Mouse (Mus musculus) liver, adult 2 months (tissue): ENCODE data around the gene Kif13a.

ENCODE experiments used
- CTCF ChIP-seq: fragments of 200-500 bp; IDR thresholded peaks from 2 replicates; pipeline ENCODE4 v1.5.1; 2011; ENCODE audit warnings: low read depth, low read length, control low read depth
- POLR2A ChIP-seq: fragments of 200-500 bp; IDR thresholded peaks from 2 replicates; pipeline ENCODE4 v1.6.1; 2011; ENCODE audit warnings: low read length, control low read depth; ENCODE audit not compliant: insufficient read depth; ENCODE audit errors: extremely low read depth

GRCm38 (mm10) chr13:46819729-46820223 lies 109.9 kb downstream of the Kif13a start:
- TF ChIP-seq CTCF (no peak), POLR2A (no peak)
